Mouse (Mus musculus) testis, postnatal 14 days (tissue): ENCODE measurements around the gene Herc6.

Source experiments
- DNase-seq: peaks from one replicate; pipeline ENCODE4 v3.0.0; 2021; ENCODE audit warnings: low spot score

The Herc6 gene

GRCm38 (mm10) chr6:57571587-57571986 is 9.2 kb upstream of the Herc6 start:
- no peak for DNase-seq

GRCm38 (mm10) chr6:57581595-57581994 is 795 bp downstream of the Herc6 start:
- DNase-seq = no peak

- no peak for DNase-seq
Observed at GRCm38 (mm10) chr6:57582356-57582755, 1.6 kb downstream of the Herc6 start.

- DNase-seq = no peak
Observed at GRCm38 (mm10) chr6:57605546-57606307, 24.9 kb downstream of the Herc6 start.

- DNase-seq = no peak
Observed at GRCm38 (mm10) chr6:57607999-57608398, 27.2 kb downstream of the Herc6 start.

- no peak for DNase-seq
Observed at GRCm38 (mm10) chr6:57609631-57610030, 28.8 kb downstream of the Herc6 start.

GRCm38 (mm10) chr6:57615788-57616187 is 35.0 kb downstream of the Herc6 start:
- no peak for DNase-seq

- DNase-seq = no peak
Observed at GRCm38 (mm10) chr6:57639531-57639930, 58.7 kb downstream of the Herc6 start.

GRCm38 (mm10) chr6:57641789-57642188 is 61.0 kb downstream of the Herc6 start:
- peak; percentile 16 for DNase-seq

- no peak for DNase-seq
Observed at GRCm38 (mm10) chr6:57647256-57647655, 66.5 kb downstream of the Herc6 start.

- no peak for DNase-seq
Observed at GRCm38 (mm10) chr6:57661295-57661694, 80.5 kb downstream of the Herc6 start.

GRCm38 (mm10) chr6:57684156-57684555 is 103.4 kb downstream of the Herc6 start:
- no peak for DNase-seq

- peak; percentile 90 for DNase-seq
Observed at GRCm38 (mm10) chr6:57691467-57692261, 110.9 kb downstream of the Herc6 start, which contains the start of gene Pyurf. Pyurf (minus strand) TSS chr6:57692078.

GRCm38 (mm10) chr6:57693116-57693515 is 112.3 kb downstream of the Herc6 start:
- DNase-seq = no peak

GRCm38 (mm10) chr6:57701686-57702085 is 120.9 kb downstream of the Herc6 start:
- DNase-seq = no peak

GRCm38 (mm10) chr6:57702376-57702742 is 121.6 kb downstream of the Herc6 start, which contains the start of gene Lancl2:
Lancl2 (plus strand) TSS chr6:57702540.
- DNase-seq = no peak

GRCm38 (mm10) chr6:57702743-57703499 is 122.1 kb downstream of the Herc6 start:
- peak; percentile 93 for DNase-seq

GRCm38 (mm10) chr6:57703703-57704102 is 122.9 kb downstream of the Herc6 start:
- no peak for DNase-seq

- DNase-seq = no peak
Observed at GRCm38 (mm10) chr6:57706721-57707120, 125.9 kb downstream of the Herc6 start.

- no peak for DNase-seq
Observed at GRCm38 (mm10) chr6:57711726-57712125, 130.9 kb downstream of the Herc6 start.
